In the genomic region with DNA sequence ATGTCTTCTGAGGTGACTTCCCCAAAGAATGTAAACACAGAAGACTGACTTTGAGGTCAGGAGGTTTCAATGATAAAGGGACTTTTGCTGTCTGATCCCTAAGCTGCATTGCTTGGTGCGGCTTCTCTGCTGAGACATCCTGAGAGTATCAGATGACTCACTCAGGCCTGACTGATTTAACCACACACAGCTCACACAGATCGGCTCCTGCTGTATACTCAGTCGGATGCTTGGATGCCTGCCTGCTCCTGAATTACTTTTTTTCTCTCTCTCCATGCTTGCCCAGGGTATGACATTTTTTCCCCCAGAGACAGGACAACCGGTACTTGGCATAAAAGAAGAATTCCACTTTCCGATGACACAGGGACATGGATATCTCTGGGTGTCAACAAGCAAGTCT, we compare ENCODE assay signal across 8 mouse cellular contexts.
DNase-seq lines count a peak whose midpoint lies in the region.

No protein-coding gene starts in this region.

- peak; percentile 13 for DNase-seq in adrenal gland, postnatal 25 days
- DNase-seq in adrenal gland, adult 18-20 months (ENCODE audit: low spot score in 2 of 2) = no peak
- peak; percentile 11 for DNase-seq in right cerebral cortex, postnatal 25 days
- no peak for DNase-seq in right cerebral cortex, postnatal 4 days
- DNase-seq in cerebellum, postnatal 25 days = peak; percentile 48 to 68
- peak; percentile 20 for DNase-seq in thymus, postnatal 25 days
- no peak for DNase-seq in gastrocnemius, postnatal 4 days (ENCODE audit: low spot score in 2 of 2)
- no peak for DNase-seq in lung, adult 18-20 months

Comparison
In these comparisons a context has a peak if more than half of its experiments do, and no peak if none do; other contexts are left out.
1. DNase-seq: peak in adrenal gland, postnatal 25 days (single experiment), right cerebral cortex, postnatal 25 days (single experiment), cerebellum, postnatal 25 days (2 of 2) and thymus, postnatal 25 days (single experiment); none in adrenal gland, adult 18-20 months (0 of 2), right cerebral cortex, postnatal 4 days (single experiment), gastrocnemius, postnatal 4 days (0 of 2) and lung, adult 18-20 months (0 of 2).